Mouse (Mus musculus) lung, postnatal 0 days (tissue): ENCODE measurements at regions not wholly inside any gene's neighbourhood (a gene's known extent, or its start where the extent isn't known, plus 50 kb on each side); places are given as distances from the start of the nearest gene placed in this dataset.

Experiments used
- CTCF ChIP-seq: IDR thresholded peaks from 2 replicates; pipeline ENCODE4 v1.5.1; 2016; ENCODE audit warnings: antibody characterized with exemption, mild to moderate bottlenecking
- EP300 ChIP-seq: IDR thresholded peaks from 2 replicates; pipeline ENCODE4 v1.6.1; 2016; ENCODE audit warnings: antibody characterized with exemption, mild to moderate bottlenecking, control low read depth

DNA sequence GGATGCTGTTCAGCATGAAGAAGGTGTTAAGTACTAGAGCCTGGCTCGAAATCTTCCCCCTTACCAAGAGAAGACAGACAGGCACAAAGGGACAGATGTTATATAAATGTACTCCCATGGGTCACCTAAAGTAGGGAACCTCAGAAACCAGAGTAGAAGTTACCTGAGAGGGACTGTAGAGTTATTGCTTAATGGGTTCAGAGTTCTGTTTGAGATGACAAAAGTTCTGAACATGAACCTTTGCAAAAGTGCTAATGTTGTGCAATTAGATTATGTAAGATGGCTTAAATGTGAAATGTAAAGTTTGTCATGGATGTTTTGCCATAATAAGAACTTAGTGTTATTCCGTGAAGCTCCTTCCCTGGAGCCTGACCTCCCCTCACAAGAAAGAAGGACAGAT, 81.5 kb upstream of the Helt start:
- no peak for TF ChIP-seq CTCF
- TF ChIP-seq EP300, result no peak
